Mouse (Mus musculus) hindbrain, embryonic 15.5 days (tissue): ENCODE measurements around the gene Col27a1. TPM values are rescaled to one million over a fixed set of nuclear protein-coding genes. Genes with fewer than 3 reads are reported as not detected.

Experiments
- ATAC-seq: fragments of 200-750 bp; cut with Nextera tagmentation; 2 replicates; pipeline ENCODE4 v1.8.0; 2017; ENCODE audit warnings: low read depth, moderate number of reproducible peaks, moderate TSS enrichment; ENCODE audit not compliant: low FRiP score
- H3K27ac ChIP-seq: fragments of 300-500 bp; sonication (generic); replicated peaks from 2 replicates; pipeline ENCODE4 v1.5.1; 2015; ENCODE audit warnings: mild to moderate bottlenecking, inconsistent platforms
- H3K27me3 ChIP-seq: fragments of 300-500 bp; sonication (generic); 2 replicates; pipeline ENCODE4 v1.6.1; 2015; ENCODE audit warnings: control low read depth, inconsistent platforms
- H3K36me3 ChIP-seq: fragments of 300-500 bp; sonication (generic); 2 replicates; pipeline ENCODE4 v1.6.1; 2015; ENCODE audit warnings: control low read depth, inconsistent platforms
- H3K4me1 ChIP-seq: fragments of 300-500 bp; sonication (generic); replicated peaks from 2 replicates; pipeline ENCODE4 v1.6.1; 2015; ENCODE audit warnings: control low read depth, inconsistent platforms
- H3K4me2 ChIP-seq: fragments of 300-500 bp; sonication (generic); 2 replicates; pipeline ENCODE4 v1.6.1; 2015; ENCODE audit warnings: moderate library complexity, mild to moderate bottlenecking, inconsistent platforms
- H3K4me3 ChIP-seq: fragments of 300-500 bp; sonication (generic); 2 replicates; pipeline ENCODE4 v1.5.1; 2015; ENCODE audit warnings: mild to moderate bottlenecking, inconsistent platforms
- H3K9ac ChIP-seq: fragments of 300-500 bp; sonication (generic); 2 replicates; pipeline ENCODE4 v1.6.1; 2015; ENCODE audit warnings: inconsistent platforms
- H3K9me3 ChIP-seq: fragments of 300-500 bp; sonication (generic); 2 replicates; pipeline ENCODE4 v1.6.1; 2016; ENCODE audit warnings: control low read depth, inconsistent platforms
- WGBS: fragments of 180-500 bp; shearing (Covaris S2); methylation state at CpG from one replicate; pipeline ENCODE4 v1.1.7; 2015; 5-methylcytosine and 5-hydroxymethylcytosine counted together
- polyA plus RNA-seq: library from polyadenylated mRNA; unstranded; fragments of >200 nt; fragmentation: Nextera tagmentation; extraction: Ambion mirVana; gene quantifications from 2 replicates; pipeline ENCODE4 v1.2.1, GENCODE M21; 2015

The Col27a1 gene
- polyA plus RNA-seq, 1 experiment from 2014 or later = 3.3 TPM

GRCm38 (mm10) chr4:63226883-63227235, 13.1 kb downstream of the Col27a1 start:
- H3K9ac ChIP-seq = no peak overlapping the region
- H3K4me3 ChIP-seq = no peak overlapping the region
- no peaks in the 10 kb centered on the region for H3K36me3 ChIP-seq
- no peak overlapping the region for H3K4me2 ChIP-seq
- H3K4me1 ChIP-seq = peaks cover 54% of the 10 kb centered on the region
- no peak for ATAC-seq
- 63% methylated on average over 6 of the region's 6 CpGs for WGBS
- no peak overlapping the region; the same call in 1 of the 2 replicates for H3K27ac ChIP-seq
- no peaks in the 10 kb centered on the region for H3K9me3 ChIP-seq
- H3K27me3 ChIP-seq = no peaks in the 10 kb centered on the region

DNA sequence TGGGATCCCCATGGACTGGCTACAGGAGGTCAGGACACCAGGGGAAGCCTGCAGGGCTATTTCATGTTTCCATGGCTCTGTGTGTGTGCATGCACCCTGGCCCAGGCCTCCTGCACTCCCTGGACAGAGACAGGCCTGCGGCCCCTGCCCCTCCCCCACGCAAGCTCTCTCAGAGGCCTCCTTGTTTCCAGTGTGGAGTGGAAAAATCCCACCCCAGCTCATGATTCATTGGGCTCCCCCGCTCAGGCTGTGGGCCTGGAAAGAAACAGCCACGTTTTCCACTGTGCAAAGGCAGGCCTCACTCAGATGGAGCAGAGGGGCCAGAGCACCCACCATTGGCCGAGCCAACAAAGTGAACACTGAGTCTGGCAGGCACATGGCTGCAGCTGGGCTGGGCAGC, 15.1 kb downstream of the Col27a1 start:
- no peak overlapping the region for H3K4me2 ChIP-seq
- peaks cover 54% of the 10 kb centered on the region for H3K4me1 ChIP-seq
- H3K27ac ChIP-seq = no peak overlapping the region; the same call in 1 of the 2 replicates
- H3K9ac ChIP-seq = no peak overlapping the region
- WGBS = 43% methylated on average over 5 of the region's 5 CpGs
- no peaks in the 10 kb centered on the region for H3K9me3 ChIP-seq
- ATAC-seq = peak; percentile 29; the same call in 1 of the 2 replicates
- H3K36me3 ChIP-seq = no peaks in the 10 kb centered on the region
- no peaks in the 10 kb centered on the region for H3K27me3 ChIP-seq
- no peak overlapping the region for H3K4me3 ChIP-seq

DNA sequence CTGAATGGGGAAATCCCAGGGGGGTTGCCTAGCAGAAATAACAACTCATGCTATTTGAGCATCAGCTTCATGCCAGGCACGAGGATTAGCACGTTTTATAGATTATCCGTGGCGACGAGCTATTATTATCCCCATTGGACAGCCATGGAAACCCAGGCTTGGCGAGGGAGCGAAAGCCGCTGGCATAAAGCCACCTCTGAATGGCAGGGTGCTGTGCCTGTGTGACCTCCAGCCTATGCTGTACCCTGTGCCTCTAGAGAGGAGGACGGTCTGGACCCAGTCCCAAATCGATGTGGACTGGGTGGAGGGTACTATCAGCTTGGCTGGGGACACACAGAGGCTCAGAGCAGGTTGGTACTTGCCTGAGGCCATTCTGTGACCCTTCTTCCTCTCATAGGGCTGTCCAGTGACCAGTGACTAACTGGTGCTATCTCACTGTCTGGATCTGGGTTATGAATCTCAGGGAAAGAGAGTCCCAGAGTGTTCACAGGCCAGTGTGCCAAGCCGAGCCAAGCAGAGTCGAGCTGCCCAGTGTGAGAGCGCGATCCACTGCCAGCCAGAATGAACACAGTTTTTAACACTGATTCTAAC, 16.3 kb downstream of the Col27a1 start:
- H3K27ac ChIP-seq = peak overlapping the region; percentile 39
- 33% methylated on average over 14 of the region's 14 CpGs for WGBS
- no peaks in the 10 kb centered on the region for H3K27me3 ChIP-seq
- H3K36me3 ChIP-seq = no peaks in the 10 kb centered on the region
- no peak overlapping the region for H3K4me3 ChIP-seq
- H3K9ac ChIP-seq = no peak overlapping the region
- ATAC-seq = peak; percentile 58; the same call in 1 of the 2 replicates
- H3K4me2 ChIP-seq = no peak overlapping the region
- peaks cover 58% of the 10 kb centered on the region for H3K4me1 ChIP-seq
- H3K9me3 ChIP-seq = no peaks in the 10 kb centered on the region

- H3K9ac ChIP-seq = no peak overlapping the region
Observed at GRCm38 (mm10) chr4:63231121-63231520, 17.3 kb downstream of the Col27a1 start.

DNA sequence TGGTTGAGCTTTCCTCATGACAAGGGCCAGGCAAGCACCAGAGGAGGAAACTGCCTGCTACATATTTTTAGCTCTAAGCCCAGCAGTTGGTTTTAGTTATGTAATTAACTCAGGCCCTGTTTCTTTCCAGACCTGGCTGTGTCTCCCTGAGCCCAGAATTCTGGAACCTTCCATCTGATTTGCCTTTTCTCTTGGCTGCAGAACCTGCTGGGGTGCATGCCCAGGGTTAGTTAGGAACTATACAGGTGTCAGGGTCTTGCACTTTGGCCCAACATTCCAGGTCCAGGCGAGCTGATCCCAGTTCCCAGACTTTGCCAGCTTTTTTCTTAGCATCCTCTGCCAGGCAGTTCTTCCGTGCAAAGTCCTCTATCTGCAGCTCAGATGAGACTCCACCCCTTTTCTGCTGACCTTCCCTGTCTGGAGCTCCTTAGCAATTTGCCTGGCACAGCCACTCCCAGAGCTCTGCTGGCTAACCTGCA, 18.8 kb downstream of the Col27a1 start:
- no peaks in the 10 kb centered on the region for H3K9me3 ChIP-seq
- no peak overlapping the region for H3K4me3 ChIP-seq
- H3K27me3 ChIP-seq = no peaks in the 10 kb centered on the region
- H3K27ac ChIP-seq = no peak overlapping the region
- WGBS = 59% methylated on average over 2 of the region's 2 CpGs
- peaks cover 36% of the 10 kb centered on the region for H3K4me1 ChIP-seq
- H3K4me2 ChIP-seq = no peak overlapping the region
- no peak for ATAC-seq
- H3K9ac ChIP-seq = no peak overlapping the region
- H3K36me3 ChIP-seq = no peaks in the 10 kb centered on the region

More at GRCm38 (mm10) chr4:63231121-63231520, 17.3 kb downstream of the Col27a1 start:
- no peak for ATAC-seq
- H3K4me1 ChIP-seq = peaks cover 50% of the 10 kb centered on the region
- H3K27me3 ChIP-seq = no peaks in the 10 kb centered on the region
- WGBS = 46% methylated on average over 1 of the region's 1 CpGs
- no peaks in the 10 kb centered on the region for H3K9me3 ChIP-seq
- no peak overlapping the region for H3K4me3 ChIP-seq
- no peaks in the 10 kb centered on the region for H3K36me3 ChIP-seq
- no peak overlapping the region for H3K4me2 ChIP-seq
- H3K27ac ChIP-seq = 0 out of 2 replicates have a peak overlapping the region, but pooled peaks have one; percentile 39

- 65% methylated on average over 7 of the region's 7 CpGs for WGBS
- Histone ChIP-seq H3K4me2 (no peak overlapping the region), H3K4me3 (no peak overlapping the region), H3K4me1 (peaks cover 44% of the 10 kb centered on the region), H3K9ac (no peak overlapping the region), H3K27ac (no peak overlapping the region), H3K36me3 (no peaks in the 10 kb centered on the region), H3K9me3 (no peaks in the 10 kb centered on the region), H3K27me3 (no peaks in the 10 kb centered on the region)
- no peak for ATAC-seq
Observed at GRCm38 (mm10) chr4:63233557-63234452, 20.0 kb downstream of the Col27a1 start.

DNA sequence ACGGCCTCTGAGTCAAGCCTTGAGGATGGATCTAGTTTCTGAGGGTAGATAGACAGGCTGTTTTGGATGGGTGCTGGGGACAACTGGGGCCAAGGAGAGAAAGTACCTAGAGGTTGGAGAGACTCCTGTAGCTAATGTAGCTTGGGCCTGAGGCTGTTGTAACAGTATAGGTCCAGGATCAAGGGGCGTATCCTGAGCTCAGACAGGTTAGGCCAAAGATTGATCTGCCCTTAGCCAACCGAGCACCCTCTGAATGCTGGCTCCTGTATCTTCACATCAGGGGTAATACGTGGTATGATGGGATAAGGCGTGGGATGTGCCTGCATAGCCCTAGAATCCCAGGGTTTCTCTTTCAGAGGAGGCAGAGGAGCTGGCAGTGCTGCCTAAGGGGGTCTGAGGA, 21.0 kb downstream of the Col27a1 start:
- Histone ChIP-seq H3K27me3 (no peaks in the 10 kb centered on the region), H3K9me3 (no peaks in the 10 kb centered on the region), H3K36me3 (no peaks in the 10 kb centered on the region), H3K27ac (no peak overlapping the region), H3K4me1 (peaks cover 37% of the 10 kb centered on the region), H3K4me3 (no peak overlapping the region), H3K9ac (no peak overlapping the region), H3K4me2 (no peak overlapping the region)
- 93% methylated on average over 5 of the region's 5 CpGs for WGBS
- ATAC-seq = no peak

GRCm38 (mm10) chr4:63236235-63236634, 22.4 kb downstream of the Col27a1 start:
- H3K9ac ChIP-seq = no peak overlapping the region
- WGBS = 66% methylated on average over 2 of the region's 2 CpGs
- ATAC-seq = no peak
- no peak overlapping the region for H3K27ac ChIP-seq
- no peaks in the 10 kb centered on the region for H3K36me3 ChIP-seq
- H3K4me3 ChIP-seq = no peak overlapping the region
- H3K4me1 ChIP-seq = peaks cover 24% of the 10 kb centered on the region; the same call in 1 of the 2 replicates
- no peaks in the 10 kb centered on the region for H3K9me3 ChIP-seq
- H3K27me3 ChIP-seq = no peaks in the 10 kb centered on the region
- H3K4me2 ChIP-seq = no peak overlapping the region

- H3K4me1 ChIP-seq = peaks cover 24% of the 10 kb centered on the region; the same call in 1 of the 2 replicates
- no peaks in the 10 kb centered on the region for H3K27me3 ChIP-seq
- WGBS = 84% methylated on average over 3 of the region's 3 CpGs
- H3K9ac ChIP-seq = no peak overlapping the region
- H3K27ac ChIP-seq = no peak overlapping the region
- H3K9me3 ChIP-seq = no peaks in the 10 kb centered on the region
- no peaks in the 10 kb centered on the region for H3K36me3 ChIP-seq
- no peak overlapping the region for H3K4me2 ChIP-seq
- H3K4me3 ChIP-seq = no peak overlapping the region
- no peak for ATAC-seq
Observed at GRCm38 (mm10) chr4:63237225-63237624, 23.4 kb downstream of the Col27a1 start.

DNA sequence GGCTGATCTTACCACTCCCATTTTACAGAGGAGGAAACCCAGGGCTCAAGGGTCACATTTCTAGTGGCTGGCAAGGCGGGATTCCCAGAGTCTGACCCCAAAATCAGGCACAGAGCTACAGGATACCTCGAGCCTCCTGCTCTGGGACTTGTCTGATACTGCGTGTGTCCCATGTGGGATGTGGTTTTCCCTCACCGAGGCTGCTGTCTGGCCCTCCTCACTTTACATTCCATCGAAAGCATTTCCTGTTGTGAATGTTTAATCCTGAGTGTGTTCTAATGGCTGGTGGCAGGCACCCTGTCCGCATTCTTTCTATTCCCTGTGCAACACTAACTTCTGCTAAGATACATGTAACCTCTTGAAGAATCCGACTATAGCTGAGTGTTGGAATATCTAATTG, 24.3 kb downstream of the Col27a1 start:
- no peak overlapping the region for H3K4me3 ChIP-seq
- no peak overlapping the region for H3K4me2 ChIP-seq
- no peak for ATAC-seq
- peaks cover 24% of the 10 kb centered on the region; the same call in 1 of the 2 replicates for H3K4me1 ChIP-seq
- no peak overlapping the region for H3K27ac ChIP-seq
- H3K9me3 ChIP-seq = no peaks in the 10 kb centered on the region
- no peaks in the 10 kb centered on the region for H3K36me3 ChIP-seq
- H3K27me3 ChIP-seq = no peaks in the 10 kb centered on the region
- 58% methylated on average over 7 of the region's 7 CpGs for WGBS
- no peak overlapping the region for H3K9ac ChIP-seq

DNA sequence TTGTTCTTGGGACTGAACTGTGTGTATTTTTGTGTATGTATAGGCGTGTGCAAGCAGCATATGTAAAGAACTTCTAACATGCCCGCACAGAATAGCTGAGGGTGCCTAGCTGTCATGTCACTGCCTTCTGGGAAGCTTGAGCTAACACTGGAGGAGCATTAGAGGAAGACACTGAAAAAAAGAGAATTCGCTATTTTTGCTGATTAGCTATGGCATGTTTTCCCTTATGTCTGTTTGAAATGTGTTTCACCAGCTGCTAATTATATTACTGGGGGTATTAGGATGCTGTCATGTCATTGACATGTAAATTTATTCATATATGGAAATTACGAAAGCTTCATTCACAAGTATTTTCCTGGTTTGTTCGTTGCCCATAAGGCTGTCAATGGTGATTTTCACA, 24.9 kb downstream of the Col27a1 start:
- H3K4me2 ChIP-seq = no peak overlapping the region
- H3K27me3 ChIP-seq = no peaks in the 10 kb centered on the region
- no peak overlapping the region for H3K9ac ChIP-seq
- ATAC-seq = no peak
- H3K9me3 ChIP-seq = no peaks in the 10 kb centered on the region
- H3K4me3 ChIP-seq = no peak overlapping the region
- WGBS = 38% methylated on average over 5 of the region's 5 CpGs
- H3K27ac ChIP-seq = no peak overlapping the region
- no peaks in the 10 kb centered on the region for H3K36me3 ChIP-seq
- H3K4me1 ChIP-seq = peaks cover 20% of the 10 kb centered on the region; the same call in 1 of the 2 replicates

DNA sequence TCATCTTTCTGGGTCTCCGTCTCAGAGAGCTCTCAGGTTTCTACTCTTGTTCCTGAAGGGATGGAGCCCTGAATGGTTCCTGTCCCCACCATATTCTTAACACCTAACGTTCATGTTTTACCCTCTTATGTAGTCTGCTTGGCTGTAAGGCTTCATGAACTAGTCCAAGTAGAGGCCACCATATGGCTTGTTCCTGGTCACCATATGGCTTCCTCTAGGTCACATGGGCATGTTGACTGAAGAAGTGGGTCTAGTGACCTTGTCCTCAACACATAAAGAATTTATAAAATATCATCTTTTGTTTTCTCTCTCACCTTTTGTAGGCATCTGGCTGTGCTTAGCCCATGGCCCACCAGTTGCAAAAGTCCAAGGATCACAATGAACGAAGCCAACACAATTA, 27.2 kb downstream of the Col27a1 start:
- H3K4me2 ChIP-seq = no peak overlapping the region
- peaks cover 14% of the 10 kb centered on the region; the same call in 1 of the 2 replicates for H3K4me1 ChIP-seq
- H3K4me3 ChIP-seq = no peak overlapping the region
- H3K36me3 ChIP-seq = no peaks in the 10 kb centered on the region
- no peaks in the 10 kb centered on the region for H3K27me3 ChIP-seq
- no peak overlapping the region for H3K9ac ChIP-seq
- WGBS = 94% methylated on average over 3 of the region's 3 CpGs
- no peak overlapping the region for H3K27ac ChIP-seq
- ATAC-seq = no peak
- H3K9me3 ChIP-seq = no peaks in the 10 kb centered on the region
